Mouse (Mus musculus) adrenal gland, postnatal 25 days (tissue): ENCODE measurements around the gene 1700011L22Rik. TPM values are rescaled to one million over a fixed set of nuclear protein-coding genes. Genes with fewer than 3 reads are reported as not detected.

Experiments
- DNase-seq: peaks from one replicate; pipeline ENCODE4 v3.0.0; 2021; ENCODE audit warnings: mixed read lengths
- total RNA-seq: library from RNA; stranded (reverse); gene quantifications from 2 replicates; pipeline ENCODE4 v1.2.3, GENCODE M21; 2021

1700011L22Rik gene
- total RNA-seq, 1 experiment from 2014 or later: not detected

DNA sequence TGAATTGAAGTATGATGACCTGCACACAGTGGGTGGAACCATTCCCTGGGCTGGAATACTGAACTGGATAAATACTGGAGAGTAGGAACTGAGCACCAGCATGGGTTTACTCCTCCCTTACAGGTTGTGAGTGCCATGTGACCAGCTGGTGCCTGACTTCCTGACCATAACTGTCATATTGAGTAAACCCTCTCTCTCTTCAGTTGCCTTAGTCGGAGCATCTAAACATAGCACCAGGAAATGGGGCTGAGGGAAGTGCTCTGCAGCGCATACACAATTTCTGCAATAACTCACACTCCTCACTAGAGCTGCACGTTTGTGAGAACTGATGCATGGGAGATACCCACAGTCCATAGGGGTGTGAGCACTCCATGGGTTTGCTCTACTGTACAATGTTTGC lies 9.1 kb downstream of the 1700011L22Rik start:
- DNase-seq: no peak

DNA sequence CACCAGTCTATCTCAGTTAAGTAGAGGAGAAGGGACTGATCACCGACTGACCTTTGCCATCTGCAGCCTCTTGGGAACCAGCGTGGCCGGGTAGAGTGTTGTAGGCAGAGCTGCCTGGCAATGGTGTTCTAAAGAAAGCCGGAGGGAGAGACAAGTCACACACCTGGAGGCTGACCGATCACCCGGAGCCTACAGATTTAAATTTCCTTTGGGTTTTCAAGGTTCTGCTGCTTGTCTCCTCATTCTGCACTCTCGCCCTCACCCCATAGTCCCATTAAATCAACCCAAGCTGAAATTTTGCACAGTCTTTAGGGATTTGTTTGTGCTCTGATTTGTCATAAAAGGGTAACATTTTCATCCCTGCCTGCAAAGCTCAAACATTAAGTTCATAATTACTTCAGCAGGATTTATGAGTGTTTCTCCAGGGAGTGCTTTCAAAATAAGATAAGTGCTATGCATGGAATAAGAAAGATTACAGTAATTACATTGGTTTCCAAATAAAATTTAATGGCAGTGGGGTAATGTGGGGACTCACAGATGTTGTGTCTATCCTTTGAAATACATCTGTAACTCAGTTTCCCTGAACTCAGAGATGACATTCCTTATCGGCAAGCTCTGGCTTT lies 19.0 kb downstream of the 1700011L22Rik start:
- DNase-seq: no peak

DNA sequence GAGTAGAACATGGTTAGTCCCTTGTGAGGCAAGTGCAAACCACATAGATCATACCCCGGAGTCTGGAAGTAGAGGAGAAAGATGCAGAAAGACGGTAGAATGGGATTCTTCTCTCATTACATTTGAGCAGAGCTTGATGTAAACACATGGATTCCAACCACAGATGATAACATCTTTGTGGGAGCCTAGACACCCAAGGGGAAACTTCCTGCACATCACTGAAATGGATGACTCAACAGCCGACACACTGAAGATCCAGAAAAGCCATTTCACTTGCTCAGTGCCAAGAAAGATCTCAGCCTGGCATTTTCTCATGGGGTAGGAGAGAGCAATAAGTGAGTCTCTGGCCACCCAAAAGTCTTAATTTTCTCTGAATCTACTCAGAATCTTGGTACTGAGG lies 20.5 kb downstream of the 1700011L22Rik start:
- DNase-seq: no peak

DNA sequence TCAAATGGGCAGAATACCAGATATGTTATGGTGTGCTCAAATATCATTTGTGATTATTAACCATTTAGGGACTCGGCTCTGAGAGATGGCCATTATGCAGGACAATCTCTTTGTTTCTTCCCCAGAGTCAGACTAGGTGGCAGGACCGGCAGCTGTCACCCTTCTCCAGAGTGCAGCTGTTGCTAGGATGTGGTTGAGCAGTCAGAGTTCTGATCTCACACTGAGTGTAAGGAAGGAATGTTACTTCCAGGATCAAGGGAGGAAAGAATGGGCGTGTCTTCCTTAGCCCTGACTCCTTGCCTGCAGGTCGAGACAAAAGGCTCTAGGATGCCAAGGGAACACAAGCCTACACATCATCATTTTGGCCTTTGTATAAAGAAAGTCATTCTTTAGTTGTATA lies 21.2 kb downstream of the 1700011L22Rik start:
- DNase-seq: no peak

DNA sequence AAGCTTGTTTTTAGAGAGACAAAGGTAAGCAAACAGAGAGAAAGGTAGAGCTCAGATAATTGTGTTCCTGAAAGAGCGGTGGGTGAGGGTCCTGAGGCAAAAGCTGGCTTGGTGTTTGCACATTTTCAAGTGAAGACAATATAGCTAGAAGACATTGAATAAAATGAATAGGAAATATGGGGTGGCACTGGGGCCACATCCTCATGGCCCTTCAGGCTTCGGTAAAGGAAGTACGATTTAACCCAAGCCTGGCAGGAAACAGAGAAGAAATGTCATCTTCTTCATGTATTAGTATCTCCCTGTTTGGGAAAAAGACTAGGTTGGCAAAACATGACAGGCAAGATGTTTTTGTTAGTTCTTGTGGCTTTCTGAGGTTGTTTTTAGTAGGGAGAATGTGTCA lies 22.3 kb downstream of the 1700011L22Rik start:
- no peak for DNase-seq

DNA sequence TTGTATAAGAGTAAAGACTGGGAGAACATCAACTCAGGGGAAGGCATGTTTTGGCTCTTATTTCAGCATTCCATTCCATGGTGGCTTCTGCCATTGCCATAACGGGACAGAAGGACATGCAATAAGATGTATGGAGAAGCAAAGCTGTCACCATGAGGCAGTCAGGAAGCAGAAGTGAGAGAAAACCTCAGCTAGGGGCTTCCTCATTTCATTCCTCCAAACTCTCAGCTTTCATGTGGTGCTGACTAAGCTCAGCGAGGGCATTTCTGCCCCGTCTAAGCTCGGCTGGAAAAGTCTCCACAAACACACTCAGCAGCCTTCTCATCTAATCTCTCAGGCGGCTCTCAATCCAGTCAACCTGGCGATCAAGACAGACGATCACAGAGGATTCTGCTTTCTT lies 22.8 kb downstream of the 1700011L22Rik start:
- no peak for DNase-seq

DNA sequence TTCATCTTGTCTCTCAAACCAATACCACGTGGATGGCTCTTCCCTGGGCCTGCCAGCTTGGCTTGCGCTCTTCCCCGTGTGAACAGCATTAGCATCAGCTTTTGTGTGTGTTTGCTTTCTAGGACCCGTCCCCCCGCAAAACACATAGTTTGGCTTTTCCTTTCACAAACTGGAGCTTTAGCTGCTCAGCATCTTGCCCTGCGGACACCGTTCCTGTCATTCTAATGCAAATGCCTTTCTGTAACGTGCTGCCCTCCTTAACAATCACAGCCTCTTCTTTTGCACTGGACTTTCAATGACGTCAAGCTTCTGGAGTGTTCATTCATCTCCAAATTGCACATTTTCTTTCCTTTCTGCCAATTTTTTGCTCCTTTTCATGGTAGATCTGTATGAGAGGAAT lies 24.0 kb downstream of the 1700011L22Rik start:
- no peak for DNase-seq

DNA sequence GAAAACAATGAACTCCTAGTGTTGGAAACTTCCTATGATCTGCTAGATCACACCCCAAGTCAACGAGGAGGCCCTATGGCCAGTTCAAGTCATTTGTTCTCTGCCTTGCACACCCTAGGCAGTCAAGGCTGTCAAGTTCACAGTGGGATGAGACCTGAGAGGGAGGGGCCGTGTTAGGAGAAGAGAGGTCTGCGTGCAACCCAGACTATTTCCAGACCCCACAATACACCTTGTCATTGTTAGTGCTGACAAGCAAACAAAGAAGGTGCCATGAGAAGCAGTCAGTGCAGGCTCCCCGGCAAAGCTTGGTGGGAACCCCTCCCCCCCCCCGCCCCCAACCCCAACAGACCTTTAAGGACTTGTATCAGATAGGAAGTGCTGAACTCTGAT lies 25.6 kb downstream of the 1700011L22Rik start:
- DNase-seq: no peak

DNA sequence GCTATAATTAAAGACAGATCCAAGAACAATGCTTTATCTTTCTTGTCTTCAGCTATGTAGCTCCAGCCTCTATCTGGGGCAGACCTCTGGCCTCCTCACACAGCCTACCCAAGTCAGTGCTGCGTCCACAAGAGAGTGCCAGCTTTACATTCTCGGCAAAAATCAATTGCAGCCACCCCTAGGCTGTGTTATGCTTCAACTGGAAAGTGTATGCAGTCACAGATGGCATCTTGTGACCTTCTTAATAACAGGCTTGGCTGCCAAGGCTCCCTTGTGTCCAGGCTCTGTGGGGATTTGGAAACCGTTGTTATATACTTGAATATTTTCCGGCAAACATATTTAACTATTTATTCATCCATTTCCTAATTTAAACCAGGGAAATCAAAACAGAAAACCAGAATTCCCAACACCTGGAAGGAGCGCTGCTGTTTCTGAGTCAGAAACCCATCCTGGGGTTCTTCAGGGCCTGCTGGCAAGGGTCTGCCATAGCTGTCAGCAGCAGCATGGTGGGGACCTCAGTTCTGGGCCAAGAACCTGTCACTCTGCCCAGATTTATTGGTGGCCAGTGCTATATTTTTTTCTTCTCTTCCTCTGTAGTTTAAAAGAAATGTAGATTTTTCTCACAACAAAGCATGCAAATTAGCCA lies 26.1 kb downstream of the 1700011L22Rik start:
- no peak for DNase-seq

DNA sequence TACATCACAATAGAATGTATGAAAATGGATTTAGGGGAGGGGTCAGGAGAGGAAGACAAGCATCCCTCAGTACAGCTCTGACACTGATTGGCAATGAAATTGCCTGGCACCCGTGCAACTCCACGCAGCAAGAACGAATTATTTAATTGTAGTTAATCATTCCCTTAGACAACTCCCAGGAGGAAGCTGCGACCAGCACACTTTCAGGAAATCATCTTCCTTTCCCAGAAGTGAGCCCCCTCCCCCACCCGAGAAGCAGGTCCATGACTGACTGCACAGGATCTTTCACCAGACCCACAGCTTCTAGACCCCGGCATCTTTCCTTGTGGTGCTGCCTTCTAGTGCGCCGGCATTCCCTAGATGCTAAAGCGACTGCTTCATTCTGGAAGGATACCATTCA lies 36.7 kb downstream of the 1700011L22Rik start:
- DNase-seq: no peak

DNA sequence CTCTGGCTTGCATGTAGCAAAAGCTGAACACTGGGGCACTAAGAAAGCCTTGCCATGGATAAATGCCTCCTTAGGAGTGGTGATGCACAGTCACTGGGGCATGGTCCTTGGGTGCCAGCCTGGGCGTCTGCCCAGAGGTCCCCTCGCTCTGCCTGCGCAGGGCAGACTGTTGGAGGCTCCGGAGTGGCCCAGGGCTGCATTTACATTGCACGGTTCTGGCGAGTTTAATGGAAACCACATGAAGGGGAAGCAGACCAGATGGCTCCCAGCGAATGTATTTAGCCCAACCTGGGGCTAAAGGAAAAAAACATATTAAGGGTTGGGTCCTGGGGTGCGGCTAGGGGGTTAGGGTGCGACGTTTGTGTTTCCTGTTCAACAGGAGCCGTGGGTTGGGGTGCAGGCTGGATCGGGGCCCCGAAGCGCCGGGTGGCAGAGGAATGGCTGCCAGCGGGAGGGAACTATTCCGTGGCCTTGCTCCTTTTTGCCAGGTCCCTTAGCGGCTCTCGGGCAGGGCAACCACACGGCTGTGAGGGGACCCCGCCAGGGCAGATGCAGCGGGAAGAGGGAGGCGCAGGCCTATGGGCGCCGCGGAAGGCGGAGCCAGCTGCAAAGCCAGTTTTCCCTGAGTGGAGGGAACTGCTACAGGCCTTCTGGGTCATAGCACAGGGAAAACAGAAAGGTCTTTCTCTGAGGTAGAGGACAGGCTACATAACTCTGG lies 38.6 kb downstream of the 1700011L22Rik start:
- DNase-seq: peak; percentile 58

DNA sequence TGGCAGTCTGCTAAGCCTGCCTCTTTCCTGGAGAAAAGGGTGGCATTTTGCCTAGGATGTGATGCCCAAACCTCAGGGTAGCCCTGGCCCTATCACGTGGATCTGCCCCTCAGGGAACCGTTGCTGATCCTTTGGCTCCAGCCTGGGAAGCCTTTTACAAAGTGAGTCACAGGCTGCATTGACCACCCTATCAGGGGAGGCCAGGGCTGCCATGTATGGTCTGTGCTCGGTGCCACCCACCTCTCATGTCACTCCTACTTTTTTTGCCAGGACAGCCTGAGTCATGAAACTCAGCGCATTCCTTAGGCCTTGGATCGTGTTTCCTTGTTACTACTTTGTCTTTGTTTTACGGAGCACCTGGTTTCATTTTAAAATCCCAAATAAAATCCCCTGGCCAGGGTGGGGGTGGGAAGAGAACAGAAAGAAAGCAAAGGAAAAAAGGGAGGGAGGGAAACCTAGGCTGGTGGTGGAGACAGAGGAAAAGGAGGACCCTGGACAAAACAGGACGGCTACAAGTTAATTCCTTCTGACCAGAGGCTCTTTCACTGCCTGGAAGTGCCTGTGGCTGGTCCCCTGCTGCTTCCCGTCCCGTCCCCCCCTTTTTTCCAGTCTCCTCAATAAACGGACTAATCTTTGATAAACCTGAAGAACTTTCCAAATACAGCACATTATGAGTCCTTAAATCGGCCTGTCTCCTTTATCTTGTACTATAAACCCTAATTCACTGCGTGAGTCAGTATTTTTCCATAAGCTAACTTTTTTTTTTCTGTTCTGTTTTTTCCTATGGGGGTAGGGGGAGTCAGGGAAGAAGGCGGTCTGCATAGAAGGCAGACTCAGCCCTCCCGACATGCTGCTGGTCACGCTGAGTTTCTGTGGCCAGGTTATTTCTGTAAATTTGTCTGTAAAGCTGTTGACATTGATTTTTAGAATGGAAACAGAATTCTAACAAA lies 39.4 kb downstream of the 1700011L22Rik start:
- peak; percentile 40 for DNase-seq

DNA sequence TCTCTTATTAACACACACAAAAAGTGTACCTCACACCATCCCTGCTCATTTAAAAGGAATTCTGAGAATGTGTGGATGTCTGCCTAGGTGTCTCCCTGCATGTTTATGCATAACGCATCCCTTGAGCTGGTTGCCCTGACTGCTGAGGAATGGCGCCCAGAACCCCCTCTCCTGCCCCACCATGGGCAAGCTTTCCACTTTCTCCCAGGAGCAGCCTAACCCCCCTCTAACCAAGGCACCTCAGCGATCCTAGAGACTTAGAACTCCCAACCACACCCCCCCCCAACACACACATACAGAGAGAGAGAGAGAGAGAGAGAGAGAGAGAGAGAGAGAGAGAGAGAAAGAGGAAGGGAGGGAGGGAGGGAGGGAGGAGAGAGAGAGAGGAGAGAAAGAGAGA lies 40.2 kb downstream of the 1700011L22Rik start:
- DNase-seq: no peak

DNA sequence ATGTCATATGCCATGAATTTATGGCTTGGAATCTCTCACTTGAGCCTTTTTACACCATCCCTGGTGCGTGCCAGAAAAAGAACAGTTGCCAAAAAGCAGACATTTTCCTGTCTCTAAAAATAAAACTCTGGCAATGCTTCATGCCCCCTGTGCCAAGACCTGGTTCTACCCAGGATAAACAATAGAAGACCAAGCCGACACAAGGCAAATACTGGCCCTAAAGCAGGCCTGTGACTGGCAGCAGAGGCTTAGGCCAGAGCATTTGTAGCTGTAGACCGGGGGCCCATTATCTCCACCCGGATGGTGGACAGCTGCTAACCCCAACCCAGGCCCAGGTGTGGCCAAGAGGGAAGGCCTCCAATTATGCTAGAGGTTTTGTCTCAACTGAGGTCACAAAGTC lies 41.5 kb downstream of the 1700011L22Rik start:
- no peak for DNase-seq

DNA sequence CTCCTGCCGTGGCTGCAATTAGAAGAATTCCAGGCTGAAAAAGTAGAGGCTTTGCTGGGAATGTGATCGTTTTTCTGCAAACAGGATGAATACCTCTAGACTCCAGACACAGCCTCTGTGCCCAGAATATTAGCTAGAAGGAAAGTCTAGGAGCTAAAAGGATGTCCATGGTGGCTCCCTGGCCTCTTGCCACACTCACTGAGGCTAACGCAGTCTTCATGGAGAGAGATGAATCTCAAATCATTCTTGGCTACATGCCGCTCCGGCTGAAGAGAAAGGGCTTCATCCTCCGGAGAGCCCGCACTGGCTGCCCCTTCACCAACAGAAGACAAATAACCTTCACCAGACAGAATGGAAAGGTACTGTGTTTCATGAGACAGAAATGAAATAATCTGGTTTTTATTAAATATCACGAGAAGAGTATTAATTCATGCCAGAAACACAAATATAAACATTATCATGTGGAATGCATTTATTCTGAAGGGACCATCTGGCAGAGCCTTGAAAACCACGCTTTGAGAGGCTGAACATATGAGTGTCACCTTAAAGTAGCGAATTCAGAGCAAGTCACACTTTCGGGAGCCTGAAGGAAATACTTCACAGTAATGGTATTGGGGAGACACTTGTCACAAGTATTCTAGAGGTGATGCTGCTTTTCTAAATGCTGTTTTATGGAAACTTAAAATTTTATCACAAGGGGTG lies 46.8 kb downstream of the 1700011L22Rik start:
- no peak for DNase-seq

DNA sequence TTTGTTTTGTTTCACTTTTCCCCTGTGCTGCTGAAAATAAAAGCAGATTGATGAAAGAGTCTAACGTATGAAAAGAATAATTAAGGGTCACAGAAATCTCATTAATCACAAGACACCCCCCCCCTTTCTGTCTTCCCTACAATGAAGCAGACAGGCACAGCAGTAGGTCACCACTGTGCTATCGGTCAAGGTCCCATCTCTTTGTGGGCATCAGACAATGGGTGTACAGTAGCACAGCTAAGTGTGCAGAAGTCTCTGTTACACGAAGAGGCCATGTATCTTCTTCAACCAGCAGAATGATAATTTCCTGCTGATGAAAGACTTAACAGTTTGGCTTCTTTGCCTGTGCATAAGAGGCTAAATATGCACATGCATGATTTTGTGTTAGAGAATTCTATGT lies 49.7 kb downstream of the 1700011L22Rik start:
- no peak for DNase-seq

DNA sequence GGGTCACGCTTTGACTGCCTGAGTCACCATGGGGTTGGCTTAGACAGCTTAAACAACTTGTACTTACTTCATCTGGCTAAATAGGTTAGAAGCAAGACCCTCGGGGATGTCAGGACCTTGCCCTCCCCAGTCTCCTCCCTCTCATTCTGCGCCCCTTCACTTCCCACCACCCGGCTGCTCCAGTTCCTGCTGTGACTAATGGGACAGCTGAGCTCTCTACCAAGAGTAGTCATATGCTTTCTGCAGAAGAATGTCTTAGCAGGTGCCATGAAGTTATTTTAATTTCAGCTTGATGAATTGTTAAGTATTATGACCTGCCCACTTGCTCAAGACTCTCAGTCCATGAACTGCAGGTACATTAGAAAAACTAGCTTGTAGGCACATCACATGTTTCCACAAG lies 51.9 kb downstream of the 1700011L22Rik start:
- DNase-seq: no peak

DNA sequence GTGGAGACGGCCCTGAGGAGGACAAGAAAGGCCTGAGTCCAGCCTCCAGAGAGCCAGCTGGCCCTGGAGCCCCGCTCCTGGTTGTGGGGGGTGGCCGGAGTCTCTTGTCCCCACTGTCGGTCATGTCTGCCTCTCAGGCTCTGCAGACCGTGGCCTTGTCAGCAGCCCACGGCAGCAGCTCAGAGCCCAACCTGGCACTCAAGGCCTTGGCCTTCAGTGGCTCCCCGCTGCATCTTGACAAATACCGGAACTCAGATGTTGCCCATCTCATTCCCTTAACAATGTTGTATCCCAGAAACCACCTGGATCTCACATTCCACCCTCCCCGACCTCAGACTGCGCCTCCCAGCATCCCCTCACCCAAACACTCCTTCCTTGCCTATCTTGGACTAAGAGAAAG lies 58.3 kb downstream of the 1700011L22Rik start:
- peak; percentile 22 for DNase-seq

DNA sequence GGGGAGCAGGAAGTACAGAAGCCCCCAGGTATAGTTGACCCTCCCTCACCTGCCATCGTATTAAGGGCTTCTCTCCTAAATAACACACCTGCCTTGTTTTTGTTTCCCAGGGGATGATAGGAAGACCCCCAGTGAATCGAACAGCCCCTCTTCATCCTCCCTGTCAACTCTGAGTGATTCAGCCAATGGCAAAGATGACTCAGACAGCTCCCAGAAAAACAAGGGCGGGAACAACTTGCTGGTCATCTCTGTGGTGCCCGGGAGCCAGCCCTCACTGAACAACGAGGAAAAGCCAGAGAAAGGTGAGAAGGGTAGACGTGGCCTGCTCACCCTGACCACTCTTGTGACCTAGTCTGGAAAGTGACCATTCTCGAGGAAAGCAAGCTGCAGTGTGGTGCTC lies 62.9 kb downstream of the 1700011L22Rik start:
- DNase-seq: no peak

DNA sequence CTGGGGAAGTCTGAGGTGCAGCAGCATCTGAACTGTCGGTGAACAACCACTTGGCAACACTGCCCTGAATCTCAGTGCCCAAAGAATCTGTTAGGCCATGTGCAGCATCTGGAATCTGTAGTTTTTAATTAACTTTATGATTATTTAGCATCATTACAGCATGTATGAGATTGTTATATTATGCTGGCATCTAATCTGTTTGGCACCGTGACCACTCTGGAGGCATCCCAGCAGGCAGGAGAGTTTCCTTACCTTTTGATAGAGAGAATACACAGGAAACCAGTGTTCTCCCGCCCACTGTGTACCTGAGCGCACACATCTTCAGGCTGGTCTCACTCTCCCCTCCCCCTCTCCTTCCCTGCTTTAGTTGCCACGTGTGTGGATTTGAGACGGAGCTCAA lies 68.7 kb downstream of the 1700011L22Rik start:
- DNase-seq: no peak

DNA sequence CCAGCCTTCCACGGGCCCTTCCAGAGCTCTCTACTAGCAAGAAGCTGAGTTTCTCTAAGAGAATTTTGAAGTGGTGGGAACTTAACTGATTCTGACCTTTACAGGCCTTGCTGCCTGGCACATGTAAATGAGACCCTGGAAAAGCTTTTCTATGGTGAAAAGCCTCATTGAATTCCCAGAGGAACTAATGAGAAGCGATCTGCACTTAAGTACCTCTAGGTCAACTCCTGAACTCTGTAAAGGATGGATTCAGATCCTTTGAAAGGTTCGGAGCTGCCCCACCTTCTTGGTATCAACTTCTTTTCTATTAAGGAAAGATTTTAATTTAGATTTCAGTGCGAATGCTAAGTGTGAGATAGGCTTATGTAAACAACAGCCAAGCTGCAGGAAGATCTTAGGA lies 72.4 kb downstream of the 1700011L22Rik start:
- no peak for DNase-seq

DNA sequence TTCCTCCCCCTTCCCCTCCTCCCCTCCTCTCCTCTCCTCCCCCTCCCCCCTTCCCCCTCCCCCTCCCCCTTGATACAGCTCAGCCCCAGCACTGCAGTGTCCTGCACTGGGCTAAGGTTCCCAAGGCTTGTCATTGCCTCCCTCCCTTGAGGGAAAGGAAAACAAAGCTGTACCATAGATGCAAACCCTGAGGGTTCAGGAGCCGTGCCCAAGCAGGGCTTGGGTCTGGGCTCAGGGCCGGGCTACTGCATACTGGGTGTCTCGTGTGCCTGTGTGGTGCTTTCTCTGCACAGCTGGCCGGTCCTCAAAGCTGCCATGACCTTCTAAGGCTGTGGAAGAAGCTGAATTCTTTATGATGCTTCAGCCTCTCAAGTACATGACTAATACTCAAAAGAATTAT lies 74.8 kb downstream of the 1700011L22Rik start:
- no peak for DNase-seq
